Mouse (Mus musculus) urinary bladder, postnatal 10 days (tissue): Measurements from ENCODE around the gene Gsto1.

ENCODE experiments used
- DNase-seq: peaks from one replicate; pipeline ENCODE4 v3.0.0; 2022; ENCODE audit warnings: low spot score

Gsto1 gene

GRCm38 (mm10) chr19:47890489-47891130 is 35.8 kb downstream of the Gsto1 start:
- DNase-seq: no peak

GRCm38 (mm10) chr19:47891562-47892312 is 37.0 kb downstream of the Gsto1 start:
- DNase-seq: no peak

- no peak for DNase-seq
Measured at GRCm38 (mm10) chr19:47893092-47893491, 38.3 kb downstream of the Gsto1 start.

GRCm38 (mm10) chr19:47898472-47899079 is 43.8 kb downstream of the Gsto1 start:
- no peak for DNase-seq

- no peak for DNase-seq
Measured at GRCm38 (mm10) chr19:47900012-47900411, 45.2 kb downstream of the Gsto1 start.

GRCm38 (mm10) chr19:47900558-47900957 is 45.8 kb downstream of the Gsto1 start:
- DNase-seq: no peak

- no peak for DNase-seq
Measured at GRCm38 (mm10) chr19:47902316-47903201, 47.8 kb downstream of the Gsto1 start.

GRCm38 (mm10) chr19:47903679-47904078 is 48.9 kb downstream of the Gsto1 start:
- no peak for DNase-seq

- no peak for DNase-seq
Measured at GRCm38 (mm10) chr19:47905081-47905480, 50.3 kb downstream of the Gsto1 start.

- DNase-seq: no peak
Measured at GRCm38 (mm10) chr19:47905603-47906002, 50.8 kb downstream of the Gsto1 start.

- no peak for DNase-seq
Measured at GRCm38 (mm10) chr19:47907596-47907995, 52.8 kb downstream of the Gsto1 start.

GRCm38 (mm10) chr19:47908961-47909371 is 54.2 kb downstream of the Gsto1 start:
- DNase-seq: no peak

- DNase-seq: no peak
Measured at GRCm38 (mm10) chr19:47909387-47910116, 54.8 kb downstream of the Gsto1 start.

GRCm38 (mm10) chr19:47910117-47910618 is 55.4 kb downstream of the Gsto1 start:
- no peak for DNase-seq

- DNase-seq: no peak
Measured at GRCm38 (mm10) chr19:47910751-47911150, 56.0 kb downstream of the Gsto1 start.

- DNase-seq: no peak
Measured at GRCm38 (mm10) chr19:47913344-47913743, 58.6 kb downstream of the Gsto1 start.

- no peak for DNase-seq
Measured at GRCm38 (mm10) chr19:47914191-47914590, 59.4 kb downstream of the Gsto1 start.
